Mouse (Mus musculus): ENCODE measurements around the gene Ttbk1.

GRCm38 (mm10) chr17:46452683-46453082 is 34.8 kb downstream of the Ttbk1 start:
- TF ChIP-seq CTCF (IDR thresholded peaks at IDR 0.05; ENCODE audit: extremely low read depth, insufficient read length, insufficient replicate concordance, low read depth, low read length): no peak
- no peak for TF ChIP-seq POLR2A (IDR thresholded peaks at IDR 0.05; ENCODE audit: low read depth, low read length)
